Mouse (Mus musculus) heart, adult 9 months (tissue): ENCODE data around the gene H2-Ob.

Experiments used
- DNase-seq, 2 experiments: peaks; one replicate each; pipeline ENCODE4 v3.0.0; 2022; ENCODE audit warnings: low spot score in 2 of 2

Gene H2-Ob

DNA sequence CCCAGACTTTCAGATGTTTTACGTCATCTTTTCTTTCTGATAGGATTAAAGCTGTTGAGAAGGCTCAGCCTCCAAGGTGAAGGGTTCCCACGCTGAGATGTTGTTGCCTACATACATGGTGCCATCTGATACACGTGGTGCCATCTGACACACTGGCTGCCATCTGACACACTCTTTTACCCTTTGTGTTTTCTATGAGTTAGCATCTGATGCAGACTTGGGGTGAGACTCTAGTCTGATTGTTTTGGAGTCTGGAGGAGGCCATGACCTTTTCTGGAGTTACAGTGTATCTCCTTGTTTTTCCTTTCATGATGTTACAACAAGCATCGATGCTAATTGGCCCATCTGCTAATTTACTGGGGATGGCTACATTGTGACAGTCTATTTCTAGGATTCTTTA lies 6.0 kb downstream of the H2-Ob start:
- no peak for DNase-seq

DNA sequence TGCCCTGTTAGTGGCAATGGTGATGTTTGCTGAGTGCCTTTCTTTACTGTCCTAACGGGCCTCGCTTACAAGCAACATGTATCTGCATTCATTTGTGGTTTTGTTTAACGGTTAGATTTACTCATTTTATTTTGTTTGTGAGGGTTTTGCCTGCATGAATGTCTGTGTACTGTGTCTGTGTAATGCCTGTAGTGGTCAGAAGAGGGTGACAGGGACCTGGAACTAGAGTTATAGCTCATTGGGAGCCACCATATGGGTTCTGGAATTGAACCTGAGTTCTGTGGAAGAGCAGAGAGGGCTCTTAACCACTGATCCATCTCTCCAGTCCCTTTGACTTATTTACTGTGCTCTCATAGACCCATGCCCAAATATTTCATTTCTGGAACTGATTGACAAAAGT lies 8.3 kb downstream of the H2-Ob start:
- no peak for DNase-seq

DNA sequence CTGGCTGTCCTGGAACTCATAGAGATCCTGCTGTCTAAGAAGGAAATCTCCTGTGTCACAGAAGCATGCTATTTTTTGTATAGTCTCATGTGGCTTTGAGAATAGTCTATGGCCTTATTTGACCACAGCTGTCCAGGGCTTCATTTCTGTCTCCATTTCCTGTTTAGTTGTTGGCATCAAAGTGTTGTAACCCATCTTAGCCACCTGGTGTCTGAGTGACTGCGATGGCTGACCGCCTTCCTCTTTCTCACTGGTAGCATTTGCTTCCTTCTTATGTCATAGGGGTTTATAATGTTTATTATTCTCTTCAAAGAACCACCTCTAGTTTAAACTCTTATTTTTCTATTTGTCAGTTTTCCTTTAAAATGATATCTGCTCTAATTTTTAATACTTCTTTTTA lies 10.1 kb downstream of the H2-Ob start:
- DNase-seq = no peak

DNA sequence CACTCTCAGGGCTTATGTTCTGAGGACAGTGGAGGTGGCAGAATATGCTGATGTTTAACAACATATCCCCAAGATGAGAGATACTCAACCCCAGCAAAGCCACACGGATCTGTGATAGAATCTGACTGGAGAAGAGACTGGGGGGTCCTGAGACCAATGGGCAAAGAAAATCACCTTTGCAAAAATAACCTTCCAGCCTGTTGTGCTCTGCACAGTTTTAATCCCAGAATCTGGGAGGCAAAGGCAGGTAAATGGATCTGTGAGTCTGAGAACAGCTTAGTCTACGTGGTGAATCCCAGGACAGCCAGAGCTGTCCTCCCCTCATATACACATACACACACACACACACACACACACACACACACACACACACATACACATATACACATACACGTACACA lies 10.7 kb downstream of the H2-Ob start:
- no peak for DNase-seq

DNA sequence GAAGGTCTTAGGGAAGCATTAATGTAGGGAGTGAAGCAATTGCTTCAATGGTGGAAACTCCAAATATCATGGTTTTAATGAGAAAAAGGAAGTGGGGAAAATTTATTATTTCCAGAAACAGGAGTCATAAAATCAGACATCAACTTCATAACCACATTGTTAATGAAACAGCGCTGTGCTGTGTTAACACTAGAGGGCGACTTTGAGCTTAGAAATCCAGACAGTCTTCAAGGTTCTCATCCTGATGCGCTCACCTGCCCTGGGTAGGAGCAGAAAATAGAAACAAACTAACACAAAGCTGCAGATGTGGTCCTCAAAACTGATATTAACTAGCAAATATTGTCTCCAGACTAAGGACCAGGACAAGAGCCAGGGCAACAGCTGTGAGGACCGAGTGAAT lies 11.2 kb downstream of the H2-Ob start:
- no peak for DNase-seq

DNA sequence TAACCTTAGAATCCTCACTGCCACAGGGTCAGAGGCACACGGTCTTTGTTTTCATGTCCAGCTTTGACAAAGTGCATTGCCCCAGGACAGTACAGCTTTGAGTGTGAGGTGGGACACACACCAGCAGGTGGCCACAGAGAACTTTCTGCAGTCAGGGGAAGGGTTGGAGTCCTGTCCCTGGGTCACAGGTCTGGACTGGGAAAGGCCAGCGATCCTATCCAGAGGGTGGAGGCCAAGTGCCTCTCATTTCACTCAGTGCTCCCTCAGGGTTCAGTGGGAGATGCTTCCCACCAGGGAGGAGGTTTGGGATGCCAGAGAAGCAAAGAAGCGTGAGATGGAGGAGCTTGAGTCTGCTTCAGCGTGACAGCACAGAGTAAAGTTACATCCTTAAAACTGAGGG lies 13.0 kb downstream of the H2-Ob start:
- DNase-seq = no peak

DNA sequence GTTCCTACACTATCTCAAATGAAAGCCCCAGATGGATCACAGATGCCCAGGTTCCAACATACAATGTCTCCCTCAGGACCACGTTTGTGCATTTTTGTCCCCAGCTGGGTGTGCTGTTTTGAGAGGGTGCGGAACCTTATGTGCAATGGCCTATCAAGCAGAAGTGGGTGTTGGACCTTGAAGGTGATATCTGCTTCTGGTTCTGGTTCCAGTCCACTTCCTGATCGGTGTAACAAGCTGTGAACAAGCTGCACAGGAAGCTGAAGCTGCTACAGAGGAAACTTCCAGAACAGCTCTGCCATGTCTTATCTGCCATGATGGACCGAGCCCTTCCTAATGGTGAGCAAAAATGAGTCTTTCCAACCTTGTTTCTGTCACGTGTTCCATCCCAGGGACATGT lies 17.8 kb downstream of the H2-Ob start:
- DNase-seq = no peak

DNA sequence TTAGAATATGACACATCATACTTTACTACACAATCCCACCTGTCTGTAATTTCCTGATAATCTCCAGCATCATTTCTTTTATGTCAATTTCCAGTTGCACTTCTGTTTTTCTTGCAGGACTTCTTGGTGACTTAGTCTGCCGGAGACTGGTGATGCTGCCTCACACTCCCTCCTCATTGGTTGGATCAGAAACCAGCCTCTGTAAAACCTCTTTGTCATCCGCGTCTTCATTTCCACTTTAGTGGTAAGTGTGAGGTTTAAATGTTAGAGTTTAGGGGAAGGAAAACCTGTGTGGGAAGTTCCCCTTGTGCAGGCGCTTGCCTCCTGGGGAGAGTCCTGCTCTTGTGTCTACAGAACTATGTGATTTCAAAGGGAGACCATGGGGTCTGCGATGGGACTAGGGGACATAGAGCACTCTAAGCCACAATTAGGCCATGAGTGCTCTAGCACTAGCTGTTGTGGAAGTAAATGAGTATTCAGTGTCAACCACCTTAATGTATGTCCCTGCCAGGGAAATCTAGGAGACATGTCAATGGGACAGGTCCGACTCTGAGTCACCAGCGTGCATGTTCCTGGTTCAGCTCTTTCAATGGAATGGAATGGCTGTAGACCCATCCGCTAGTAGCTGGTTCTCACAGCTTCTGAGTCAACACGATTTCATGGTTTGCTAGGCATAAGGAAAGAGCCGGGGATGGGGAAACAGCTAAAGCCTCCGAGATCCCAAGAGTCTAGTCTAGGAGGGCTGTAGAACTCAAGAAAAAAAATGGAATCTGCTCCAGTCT lies 19.1 kb downstream of the H2-Ob start, which contains the start of gene H2-Ab1:
H2-Ab1 (plus strand) TSS at position 96 of the 782 bp plus-strand sequence.
- peak; percentile 74 to 79 for DNase-seq

DNA sequence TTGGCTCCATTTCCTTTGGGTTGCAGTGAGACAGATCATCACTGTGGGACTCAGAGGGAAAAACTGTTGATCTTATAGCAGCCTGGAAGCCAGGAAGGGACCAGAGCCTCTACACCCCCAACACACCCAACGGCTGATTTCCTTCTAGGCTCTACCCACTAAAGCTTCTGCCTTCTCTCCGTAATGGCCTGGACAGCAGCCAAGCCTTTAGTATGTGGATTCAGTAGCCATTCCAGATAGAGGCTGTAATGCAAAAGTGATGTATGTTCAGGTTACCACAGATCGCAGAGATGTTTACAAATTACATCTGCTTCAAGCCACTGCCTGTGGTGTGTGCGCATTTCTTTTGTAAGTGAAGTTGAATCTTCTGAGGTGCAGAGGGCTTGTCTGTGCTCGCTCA lies 21.8 kb downstream of the H2-Ob start:
- no peak for DNase-seq

DNA sequence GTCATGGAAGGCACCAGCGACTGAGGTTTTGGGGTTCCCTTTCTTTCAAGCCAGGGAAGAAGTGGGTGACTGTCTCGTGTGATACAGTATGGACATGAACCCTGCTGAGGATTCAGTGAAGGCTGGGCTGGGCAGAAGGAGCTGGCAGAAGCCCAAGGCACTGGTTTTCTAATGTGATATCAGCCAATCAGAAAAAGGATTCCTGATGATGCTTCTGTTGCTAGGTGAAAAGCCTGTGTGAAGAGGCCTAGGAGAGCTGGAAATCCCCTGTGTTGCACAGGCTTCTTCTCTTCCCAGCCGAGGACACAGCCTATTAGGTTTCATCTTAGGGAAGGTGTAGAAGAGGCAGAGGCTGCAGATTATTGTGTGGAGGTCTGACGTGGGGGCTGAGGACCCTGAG lies 22.8 kb downstream of the H2-Ob start:
- peak; percentile 78 to 83 for DNase-seq

DNA sequence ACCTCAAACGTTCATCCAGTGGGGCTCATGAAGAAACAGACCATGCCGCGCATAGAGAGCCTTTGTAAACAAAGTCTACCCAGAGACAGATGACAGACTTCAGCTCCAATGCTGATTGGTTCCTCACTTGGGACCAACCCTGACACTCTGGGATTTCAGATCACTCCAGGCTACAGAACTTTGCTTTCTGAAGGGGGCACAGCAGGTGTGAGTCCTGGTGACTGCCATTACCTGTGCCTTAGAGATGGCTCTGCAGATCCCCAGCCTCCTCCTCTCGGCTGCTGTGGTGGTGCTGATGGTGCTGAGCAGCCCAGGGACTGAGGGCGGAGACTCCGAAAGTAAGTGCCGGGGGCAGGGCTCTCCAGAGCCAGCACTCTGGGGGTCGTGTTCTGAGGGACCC lies 24.4 kb downstream of the H2-Ob start:
- DNase-seq = peak; percentile 79 to 80

DNA sequence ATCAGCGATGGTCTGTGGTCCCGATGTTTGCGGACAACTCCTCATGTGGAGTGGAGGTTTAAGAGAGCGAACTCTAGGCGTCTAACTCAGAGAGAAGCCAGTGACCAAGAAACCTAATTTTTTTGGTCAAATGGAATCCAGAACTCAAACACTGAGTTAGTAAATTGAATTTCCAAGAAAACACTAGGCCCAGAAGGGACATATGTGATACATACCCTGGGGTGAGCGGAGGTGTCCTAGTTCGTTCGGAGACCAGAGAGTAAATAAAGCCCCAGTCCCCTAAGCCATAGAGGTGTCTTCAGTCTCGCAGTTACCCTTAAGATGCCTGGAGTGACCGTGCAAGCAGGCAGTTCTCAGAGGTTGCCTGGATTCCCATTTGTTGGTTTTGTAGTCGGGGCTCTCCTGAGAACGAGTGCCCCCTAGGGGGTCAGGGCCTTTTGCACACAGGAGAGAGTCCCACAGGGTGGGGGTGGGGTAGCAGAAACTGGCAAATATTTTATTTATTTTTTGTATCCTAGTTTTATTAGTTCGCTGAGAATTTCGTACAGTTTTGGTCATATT lies 25.2 kb downstream of the H2-Ob start:
- no peak for DNase-seq

DNA sequence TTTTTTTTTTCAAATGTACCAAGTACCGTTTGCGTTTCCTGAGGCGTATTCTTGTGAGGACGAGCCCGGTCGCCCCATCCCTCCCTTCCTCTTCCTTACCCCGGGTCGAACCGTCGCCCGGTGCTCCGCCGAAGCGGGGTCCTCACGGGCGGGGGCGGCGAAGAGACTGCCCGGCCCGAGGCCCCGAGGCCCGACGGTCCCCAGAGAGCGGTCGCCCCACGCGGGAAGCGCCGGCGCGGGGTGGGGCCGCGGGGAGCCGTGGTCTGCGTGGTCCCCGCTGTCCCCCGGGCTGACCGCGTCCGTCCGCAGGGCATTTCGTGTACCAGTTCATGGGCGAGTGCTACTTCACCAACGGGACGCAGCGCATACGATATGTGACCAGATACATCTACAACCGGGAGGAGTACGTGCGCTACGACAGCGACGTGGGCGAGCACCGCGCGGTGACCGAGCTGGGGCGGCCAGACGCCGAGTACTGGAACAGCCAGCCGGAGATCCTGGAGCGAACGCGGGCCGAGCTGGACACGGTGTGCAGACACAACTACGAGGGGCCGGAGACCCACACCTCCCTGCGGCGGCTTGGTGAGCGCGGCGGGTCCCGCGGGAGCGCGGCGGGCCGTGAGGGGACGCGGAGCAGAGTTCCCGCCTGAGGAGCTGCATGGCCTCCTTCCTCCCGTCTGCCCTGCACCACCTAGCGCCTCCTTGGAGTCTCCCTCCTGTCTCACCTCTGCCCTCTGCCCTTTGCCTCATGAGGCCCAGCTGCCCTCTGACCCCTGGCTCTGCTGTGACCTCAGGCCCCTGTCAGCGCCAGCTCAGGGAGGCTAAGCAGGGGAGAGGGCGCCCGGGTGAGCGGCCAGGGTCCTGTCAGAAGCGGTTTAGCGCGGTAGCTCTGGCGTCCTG lies 26.0 kb downstream of the H2-Ob start:
- no peak for DNase-seq

DNA sequence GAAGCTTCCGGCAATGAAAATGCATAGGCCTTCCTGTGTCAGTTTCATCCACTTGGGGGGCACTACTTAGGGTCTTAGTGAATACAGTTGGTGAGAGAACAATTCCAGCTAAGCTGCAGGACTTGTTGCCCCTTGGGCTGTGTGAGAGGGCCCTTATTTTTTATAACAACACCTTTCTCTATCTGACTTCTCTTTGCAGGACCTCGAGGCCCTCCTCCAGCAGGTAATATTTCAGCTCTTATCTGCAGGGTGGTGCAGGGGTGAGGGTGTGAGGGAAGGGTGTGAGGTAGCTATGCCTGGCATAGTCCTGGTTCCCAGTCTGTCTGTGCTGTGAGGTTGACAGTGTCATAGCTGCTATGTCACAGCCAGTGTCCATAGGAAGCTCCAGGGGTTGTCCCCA lies 29.6 kb downstream of the H2-Ob start:
- DNase-seq = no peak

DNA sequence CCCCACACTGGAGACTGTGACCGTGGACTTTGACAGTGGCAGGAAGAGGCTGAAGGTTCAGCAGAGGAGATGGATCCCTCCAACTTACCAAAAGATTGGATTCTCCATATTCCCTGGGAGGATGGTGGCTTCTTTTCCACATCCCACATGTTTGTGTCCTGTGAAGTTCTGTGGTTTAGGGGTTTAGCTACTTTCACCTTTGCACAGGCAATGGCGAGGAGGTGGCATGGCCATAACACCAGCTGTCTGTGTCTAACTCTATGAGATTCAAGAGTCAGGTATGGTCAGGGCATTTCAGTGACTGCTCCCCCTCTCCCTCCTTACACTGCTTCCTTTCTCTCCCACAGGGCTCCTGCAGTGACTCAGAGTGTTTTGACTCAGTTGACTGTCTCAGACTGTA lies 30.0 kb downstream of the H2-Ob start:
- no peak for DNase-seq

DNA sequence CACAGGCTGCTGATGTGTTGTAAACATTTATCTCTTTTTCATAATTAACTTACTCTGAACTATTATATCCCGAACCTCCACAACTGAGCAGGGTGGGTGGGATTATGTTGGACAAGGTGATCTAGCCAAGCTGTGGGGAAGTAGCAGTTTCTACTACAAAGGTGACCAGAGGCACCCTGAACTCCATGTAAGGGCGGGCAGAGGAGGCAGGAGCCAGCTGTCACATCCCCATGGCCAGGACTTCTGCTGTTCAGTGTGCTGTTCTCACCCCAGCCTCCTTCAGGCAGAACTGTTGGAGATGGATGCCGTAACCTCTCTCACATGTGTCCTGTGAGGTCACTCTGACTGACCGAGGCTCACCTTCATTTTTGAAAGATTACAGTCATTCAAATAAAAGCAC lies 31.1 kb downstream of the H2-Ob start:
- DNase-seq = no peak

DNA sequence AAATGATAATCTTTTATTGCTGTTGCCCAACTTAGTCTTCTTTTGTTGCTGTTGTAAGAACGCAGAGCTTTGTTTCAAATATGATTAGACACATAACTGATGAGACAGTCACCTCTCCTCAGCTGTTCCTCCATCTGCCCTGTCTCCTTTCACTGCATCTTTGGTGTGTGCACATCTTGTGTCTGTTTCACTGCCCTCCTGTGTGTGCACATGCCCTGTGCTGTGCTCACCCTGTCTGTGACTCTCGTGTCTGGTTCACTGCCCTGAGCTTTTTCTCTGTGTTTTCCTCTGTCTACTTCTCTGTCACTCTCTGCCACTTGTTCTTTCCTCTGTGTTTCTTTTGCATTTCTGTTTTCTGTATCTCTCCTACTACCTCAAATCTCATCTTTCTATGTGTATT lies 31.5 kb downstream of the H2-Ob start:
- DNase-seq = no peak

DNA sequence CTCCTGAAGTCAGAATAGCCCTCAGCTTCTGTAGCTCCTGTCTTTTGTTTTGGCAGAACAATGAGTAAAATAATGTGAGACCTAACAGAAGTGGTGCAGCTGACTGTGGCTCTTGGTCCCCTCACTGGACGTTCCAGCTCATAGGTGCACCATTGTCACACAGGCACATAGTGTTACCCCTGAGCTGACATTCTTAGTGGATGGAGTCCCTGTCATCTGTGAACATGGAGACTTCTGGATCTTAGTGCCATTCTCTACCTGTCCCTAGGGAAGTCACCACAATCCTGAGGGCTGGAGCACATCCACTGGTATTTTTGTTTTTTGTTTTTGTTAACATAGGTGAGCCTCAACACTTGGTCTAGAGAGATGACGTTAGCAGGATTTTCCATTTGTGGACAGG lies 32.2 kb downstream of the H2-Ob start:
- DNase-seq = no peak

DNA sequence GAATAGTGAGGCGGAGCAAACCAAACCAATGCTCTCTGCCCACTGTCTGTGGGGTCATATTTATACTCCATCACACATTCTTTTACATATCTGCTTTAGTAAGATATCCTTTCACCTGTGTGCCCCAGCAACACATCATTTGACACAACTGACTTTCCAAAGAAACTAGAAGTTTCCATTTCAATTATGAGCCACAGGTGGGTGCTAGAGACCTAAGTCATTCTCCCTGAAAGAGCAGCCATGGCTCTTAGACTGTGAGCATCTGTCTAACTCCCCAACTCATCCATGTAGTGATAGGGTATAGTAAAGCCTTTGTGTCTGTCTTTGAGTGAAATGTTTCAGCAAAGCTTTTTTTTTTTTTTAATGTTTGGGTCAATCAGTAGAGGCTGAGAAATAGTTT lies 33.4 kb downstream of the H2-Ob start:
- DNase-seq = no peak

DNA sequence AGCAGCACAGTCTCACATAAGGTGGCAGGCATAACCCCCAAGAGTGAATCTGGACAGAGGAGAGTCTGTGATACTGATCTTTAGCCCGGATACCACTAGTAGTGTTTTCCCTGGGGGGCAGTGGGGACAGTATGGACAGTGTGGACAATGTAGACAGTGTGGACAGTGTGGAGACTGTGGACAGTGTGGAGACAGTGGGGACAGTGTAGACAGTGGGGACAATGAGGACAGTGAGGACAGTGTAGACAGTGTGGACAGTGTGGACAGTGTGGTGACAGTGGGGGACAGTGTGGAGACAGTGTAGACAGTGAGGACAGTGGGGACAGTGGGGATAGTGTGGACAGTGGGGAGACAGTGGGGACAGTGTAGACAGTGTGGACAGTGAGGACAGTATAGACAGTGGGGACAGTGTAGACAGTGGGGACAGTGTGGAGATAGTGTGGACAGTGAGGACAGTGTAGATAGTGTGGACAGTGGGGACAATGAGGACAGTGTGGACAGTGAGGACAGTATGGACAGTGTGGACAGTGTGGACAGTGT lies 41.9 kb downstream of the H2-Ob start:
- no peak for DNase-seq

DNA sequence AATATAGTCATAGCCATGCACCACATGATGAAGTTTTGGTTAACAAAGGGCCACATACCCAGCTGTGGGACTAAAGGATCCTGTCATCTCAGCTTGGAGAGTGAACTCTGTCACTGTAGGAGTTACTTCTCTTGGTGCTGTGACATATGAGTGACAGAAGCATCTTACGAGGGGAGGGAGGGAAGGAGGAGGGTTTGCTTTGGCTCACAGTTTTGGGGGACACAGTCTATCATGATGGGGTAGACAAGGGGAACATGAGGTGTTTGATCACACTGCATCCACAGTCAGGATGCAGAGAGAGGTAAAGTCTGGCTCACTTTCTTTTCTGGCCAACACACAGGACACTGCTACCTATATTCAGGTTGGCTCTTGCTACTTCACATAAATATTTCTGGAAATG lies 43.1 kb downstream of the H2-Ob start:
- DNase-seq = no peak

DNA sequence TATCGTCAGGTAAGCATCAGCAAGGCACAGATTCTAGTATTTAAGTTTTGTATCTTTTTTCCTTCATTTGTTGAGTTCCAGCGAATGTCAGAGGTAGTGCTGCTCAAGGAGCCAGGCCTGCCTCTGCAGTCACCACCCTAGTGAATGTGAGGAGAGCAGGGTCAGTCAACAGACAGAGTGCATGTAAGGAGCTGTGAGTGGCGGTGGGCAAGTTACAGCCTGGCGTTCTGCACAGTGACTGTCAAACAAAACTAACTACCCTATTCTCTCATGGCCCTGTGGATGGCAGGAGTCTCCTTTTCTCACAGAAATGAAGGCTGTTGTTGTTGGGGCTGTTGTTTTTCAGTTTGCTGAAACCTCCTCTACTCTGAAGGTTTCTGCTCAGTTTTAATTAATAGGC lies 46.7 kb downstream of the H2-Ob start:
- no peak for DNase-seq

DNA sequence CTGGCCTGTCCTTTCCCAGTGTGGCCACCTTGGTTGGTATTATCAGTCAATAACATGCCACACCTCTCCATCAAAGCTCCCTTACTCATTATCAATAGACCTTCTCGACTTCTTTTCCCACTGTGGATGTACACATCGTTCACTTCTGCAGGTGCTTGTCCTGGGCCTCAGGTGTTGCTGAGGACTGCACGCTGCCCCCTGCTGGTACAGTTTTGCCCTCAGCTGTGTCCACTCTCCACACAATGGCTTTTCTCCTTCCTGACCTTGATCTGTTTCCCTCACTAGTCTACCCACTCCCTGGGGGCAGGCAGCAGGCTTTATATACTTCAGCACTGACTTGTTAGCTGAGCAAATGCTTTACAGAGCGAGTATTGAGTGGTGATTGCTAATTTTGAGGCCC lies 47.1 kb downstream of the H2-Ob start:
- DNase-seq = no peak
